Mouse (Mus musculus): ENCODE measurements around the gene Pfkfb3.

GRCm38 (mm10) chr2:11426379-11426778, 127.5 kb downstream of the Pfkfb3 start:
- no peak for TF ChIP-seq TAL1 (IDR thresholded peaks at IDR 0.05; ENCODE audit: low read length)
- TF ChIP-seq GATA1 (IDR thresholded peaks at IDR 0.05; ENCODE audit: low read length), result no peak
